Mouse (Mus musculus) C2C12 (cell line): ENCODE measurements around the gene Cluh.

Experiments
- CEBPB ChIP-seq: IDR thresholded peaks from one replicate; pipeline ENCODE4 v1.6.1; 2011; ENCODE audit warnings: low read depth, mild to moderate bottlenecking, control low read depth, moderate library complexity
- CTCF ChIP-seq: IDR thresholded peaks from one replicate; pipeline ENCODE4 v1.5.1; 2011; ENCODE audit not compliant: control insufficient read depth, insufficient read depth, insufficient read length
- FOSL1 ChIP-seq: IDR thresholded peaks from one replicate; pipeline ENCODE4 v1.8.0; 2011; ENCODE audit warnings: mild to moderate bottlenecking, low read length; ENCODE audit not compliant: poor library complexity, insufficient read depth, severe bottlenecking
- USF1 ChIP-seq: IDR thresholded peaks from one replicate; pipeline ENCODE4 v1.6.1; 2011; ENCODE audit warnings: low read depth, mild to moderate bottlenecking, control low read depth, moderate library complexity

DNA sequence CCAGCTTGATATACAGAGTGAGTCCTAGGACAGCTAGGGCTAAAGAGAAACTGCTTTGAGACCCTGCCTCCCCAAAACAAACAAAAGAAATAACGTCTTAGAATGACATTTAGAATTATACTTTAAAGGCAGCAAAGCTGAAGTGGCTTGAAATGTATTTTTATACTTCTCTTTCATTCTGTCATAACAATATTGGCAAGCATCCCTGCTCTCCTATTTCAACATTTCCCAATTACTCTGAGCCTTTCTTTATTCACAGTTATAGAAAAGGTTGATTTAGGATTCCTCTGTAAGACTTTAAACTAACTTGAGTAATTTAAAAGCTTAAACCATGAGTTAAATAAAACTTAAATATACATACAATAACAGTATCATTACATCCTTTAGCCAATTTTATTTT lies 42.9 kb downstream of the Cluh start:
- TF ChIP-seq USF1 (no peak), CTCF (no peak), FOSL1 (no peak), CEBPB (no peak)
